10 mouse cellular contexts compared by ENCODE assay signal in genomic region chr12:98269791-98270745, GRCm38 (mm10). TPM values are rescaled to one million over a fixed set of nuclear protein-coding genes. Genes with fewer than 3 reads are reported as not detected.
A peak's percentile ranks its signal among the peaks of the same experiment; 100 is the strongest.
DNase-seq lines count a peak whose midpoint lies in the region; ATAC-seq and TF ChIP-seq lines count a peak whose summit lies in the region.
"Had no signal": no experiment of that assay in that cellular context is flagged by ENCODE, and none has a peak within 500 bp of the region (broad histone marks: within the 10 kb centered on the region; RNA-seq: fewer than 3 reads in every experiment).

No protein-coding gene starts in this region.

- H3K36me3 ChIP-seq in heart, embryonic 15.5 days, result no peaks in the 10 kb centered on the region
- no peaks in the 10 kb centered on the region for H3K36me3 ChIP-seq in hindbrain, postnatal 0 days (ENCODE audit: insufficient read depth, low read length)

- intact Hi-C loops in heart, postnatal 10 days (cut with DNase I), result no loop called here

- no peak overlapping the region for H3K27ac ChIP-seq in heart, embryonic 15.5 days
- no peak overlapping the region for H3K27ac ChIP-seq in hindbrain, postnatal 0 days
- H3K27ac ChIP-seq: gastrocnemius, adult 2 months had no signal

- H3K9me3 ChIP-seq in heart, embryonic 15.5 days (replicated peaks), result no peaks in the 10 kb centered on the region
- H3K9me3 ChIP-seq in hindbrain, postnatal 0 days (ENCODE audit: low read length), result no peaks in the 10 kb centered on the region

- H3K4me2 ChIP-seq in heart, embryonic 15.5 days, result peak overlapping the region; percentile 31
- 0 out of 2 replicates have a peak overlapping the region, but pooled peaks have one; percentile 18 for H3K4me2 ChIP-seq in hindbrain, postnatal 0 days (ENCODE audit: low read depth, low read length)

- peak overlapping the region; percentile 20 for H3K4me3 ChIP-seq in heart, embryonic 15.5 days
- no peak overlapping the region for H3K4me3 ChIP-seq in hindbrain, postnatal 0 days (ENCODE audit: low read length)
- H3K4me3 ChIP-seq: gastrocnemius, adult 2 months had no signal

- no peak for DNase-seq in heart, postnatal 10 days
- DNase-seq in CD4-positive helper T cell, adult 2 months (ENCODE audit: low read depth, low spot score), result peak; percentile 83
- no peak for DNase-seq in hindbrain, postnatal 0 days (ENCODE audit: low spot score)
- DNase-seq in naive thymus-derived CD4-positive, alpha-beta T cell, adult 2 months (ENCODE audit: low read depth), result peak; percentile 83
- DNase-seq in frontal cortex, postnatal 14 days (ENCODE audit: low spot score in 2 of 2), result no peak
- DNase-seq in layer of hippocampus, adult 11-12 months (ENCODE audit: low spot score), result no peak
- DNase-seq: gastrocnemius, adult 2 months had no signal

- 48% methylated on average over 17 of the region's 17 CpGs for WGBS in heart, embryonic 15.5 days
- WGBS in hindbrain, postnatal 0 days, result 75% methylated on average over 17 of the region's 17 CpGs

- no peak overlapping the region for H3K9ac ChIP-seq in heart, embryonic 15.5 days
- H3K9ac ChIP-seq in hindbrain, postnatal 0 days (replicated peaks; ENCODE audit: low read length), result no peak overlapping the region

- ATAC-seq in heart, embryonic 15.5 days (replicated peaks; ENCODE audit: insufficient number of reproducible peaks, insufficient read depth, low FRiP score, low read depth), result 0 out of 2 replicates have a peak, but pooled peaks have one; percentile 22
- no peak for ATAC-seq in hindbrain, postnatal 0 days
- no peak for ATAC-seq in erythroid progenitor cell, adult 5-6 weeks (replicated peaks; ENCODE audit: low FRiP score, poor library complexity, severe bottlenecking)

- H3K27me3 ChIP-seq in heart, embryonic 15.5 days, result no peaks in the 10 kb centered on the region
- H3K27me3 ChIP-seq in hindbrain, postnatal 0 days (ENCODE audit: insufficient read depth, low read length), result no peaks in the 10 kb centered on the region

- TF ChIP-seq CTCF in hindbrain, postnatal 0 days (IDR thresholded peaks at IDR 0.05; ENCODE audit: low read depth), result no peak

- no peaks in the 10 kb centered on the region for H3K4me1 ChIP-seq in heart, embryonic 15.5 days (replicated peaks)
- no peaks in the 10 kb centered on the region for H3K4me1 ChIP-seq in hindbrain, postnatal 0 days (ENCODE audit: insufficient read depth, low read length)

RNA-seq across cellular contexts. Expression of gene Gpr65, which starts 1.6 kb away (rescaled TPM):
- polyA plus RNA-seq in heart, embryonic 15.5 days (2015; fragmentation: Nextera tagmentation; extraction: Ambion mirVana), result 1.4 and 2.7 TPM in 2 replicates
- total RNA-seq in heart, postnatal 10 days (2021), result under 1 TPM; 0.57 to 0.72 TPM
- total RNA-seq in hindbrain, postnatal 0 days (2014; rRNA removed), result 0.42 TPM in 1 of 2 replicates, not detected in the other
- 0.18 and 0.33 TPM in 2 replicates for polyA plus RNA-seq in hindbrain, postnatal 0 days (2015; fragmentation: Nextera tagmentation; extraction: Ambion mirVana)
- total RNA-seq in erythroid progenitor cell, adult 5-6 weeks (2015; ENCODE audit: low replicate concordance), result 10.5 and 24.3 TPM in 2 replicates
- total RNA-seq in erythroid progenitor cell, adult 5-6 weeks (2017; ENCODE audit: low replicate concordance), result 3.5 and 11.3 TPM in 2 replicates
- total RNA-seq: left cerebral cortex, postnatal 25 days had no signal

RNA-seq across cellular contexts. Expression of gene Galc, which starts 10.8 kb away (rescaled TPM):
- 4.7 and 6.2 TPM in 2 replicates for polyA plus RNA-seq in heart, embryonic 15.5 days (2015; fragmentation: Nextera tagmentation; extraction: Ambion mirVana)
- total RNA-seq in heart, postnatal 10 days (2021), result 10 to 100 TPM in 1 of 2 experiments, 1 to 10 TPM in 1; 9.9 to 11.7 TPM
- total RNA-seq in hindbrain, postnatal 0 days (2014; rRNA removed), result 14.3 and 19.1 TPM in 2 replicates
- 11.6 and 12.2 TPM in 2 replicates for polyA plus RNA-seq in hindbrain, postnatal 0 days (2015; fragmentation: Nextera tagmentation; extraction: Ambion mirVana)
- total RNA-seq in erythroid progenitor cell, adult 5-6 weeks (2015; ENCODE audit: low replicate concordance), result 5.0 and 11.9 TPM in 2 replicates
- 1.6 and 6.2 TPM in 2 replicates for total RNA-seq in erythroid progenitor cell, adult 5-6 weeks (2017; ENCODE audit: low replicate concordance)

Comparison
In these comparisons a context has a peak if more than half of its experiments do, and no peak if none do; other contexts are left out.
1. DNase-seq: peak in CD4-positive helper T cell, adult 2 months (single experiment) and naive thymus-derived CD4-positive, alpha-beta T cell, adult 2 months (single experiment); none in heart, postnatal 10 days (0 of 2), hindbrain, postnatal 0 days (single experiment), frontal cortex, postnatal 14 days (0 of 2) and layer of hippocampus, adult 11-12 months (single experiment).